Mouse (Mus musculus) monocyte, adult 59 days (primary cell): ENCODE results near the gene Nrbf2. TPM values are rescaled to one million over a fixed set of nuclear protein-coding genes. Genes with fewer than 3 reads are reported as not detected.

Experiments
- total RNA-seq, 2 experiments: library from RNA; stranded (reverse); gene quantifications; one replicate each; pipeline ENCODE4 v1.2.4; 2023

Nrbf2 gene
- 10 to 100 TPM; 19.8 to 21.3 TPM for total RNA-seq

DNA sequence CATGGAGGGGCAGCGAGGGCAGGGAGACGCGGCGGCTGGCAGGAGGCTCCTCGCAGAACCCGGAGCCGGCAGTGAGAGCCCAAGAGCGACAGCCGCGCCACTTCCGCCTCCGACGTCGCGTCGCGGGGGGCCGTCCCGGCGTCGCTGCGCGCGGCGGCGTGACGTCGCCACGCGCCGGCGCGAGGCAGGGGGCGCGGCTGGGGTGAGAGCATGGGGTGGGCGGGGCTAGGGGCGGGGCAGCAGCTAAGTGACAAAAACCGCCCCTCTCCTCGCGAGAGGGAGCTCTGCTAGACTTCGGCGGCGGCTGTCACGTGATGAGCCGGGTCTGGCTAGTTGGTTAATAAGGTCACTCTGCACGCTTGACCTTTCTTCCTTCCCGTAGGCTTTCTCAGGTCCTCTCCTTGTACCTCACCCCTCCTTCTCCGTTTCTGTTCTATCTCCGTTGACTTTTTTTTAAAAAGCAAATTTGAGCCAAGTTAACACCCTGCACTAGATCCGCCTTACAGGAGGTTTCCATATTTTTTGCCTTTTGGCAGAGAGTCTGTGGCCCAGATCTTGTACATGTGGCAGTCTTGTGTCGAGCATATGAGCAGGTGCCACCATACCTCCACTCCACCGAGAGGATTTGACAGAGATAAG is at the start of gene Nrbf2:
TSS of gene Nrbf2 (minus strand) at position 130 of the 639 bp plus-strand sequence.

Other genes with a start within 250 kb of the Nrbf2 start
- 100 to 1,000 TPM; 195 to 212 TPM for gene Jmjd1c, start 189.2 kb downstream of the Nrbf2 start, total RNA-seq
- gene Reep3, start 188.4 kb downstream of the Nrbf2 start, total RNA-seq = 10 to 100 TPM; 65.4 to 71.1 TPM